Mouse (Mus musculus) lung, adult 2 months (tissue): ENCODE measurements around the gene Vinac1.

ENCODE experiments used
- CTCF ChIP-seq: fragments of 200-500 bp; IDR thresholded peaks from 2 replicates; pipeline ENCODE4 v1.5.1; 2011; ENCODE audit warnings: mild to moderate bottlenecking, low read length, control low read depth; ENCODE audit not compliant: insufficient read depth
- POLR2A ChIP-seq: fragments of 200-500 bp; IDR thresholded peaks from 2 replicates; pipeline ENCODE4 v1.6.1; 2011; ENCODE audit warnings: low read depth, mild to moderate bottlenecking, control low read depth, low read length, borderline replicate concordance; ENCODE audit errors: extremely low read depth

DNA sequence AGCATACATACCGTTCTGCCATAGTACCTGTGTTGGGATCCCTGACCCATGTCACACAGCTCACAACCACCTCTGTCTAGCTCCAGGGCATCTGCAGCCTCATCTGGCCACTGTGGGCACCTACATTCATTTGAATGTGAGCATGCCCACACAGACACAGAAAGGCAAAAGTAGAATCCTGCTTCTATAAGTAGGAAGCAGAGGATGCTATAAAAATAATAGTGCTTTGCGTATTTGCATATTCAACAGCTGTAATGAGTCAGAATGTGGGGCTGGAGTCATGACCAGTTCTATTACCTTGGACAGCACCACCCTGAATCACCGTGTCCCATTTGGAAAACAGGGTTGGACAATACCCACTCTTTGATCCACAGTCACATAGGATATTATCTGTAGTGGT, 22.3 kb upstream of the Vinac1 start:
- TF ChIP-seq CTCF, result no peak
- TF ChIP-seq POLR2A, result no peak
